Mouse (Mus musculus): ENCODE measurements around the gene Zeb2. TPM values are rescaled to one million over a fixed set of nuclear protein-coding genes. Genes with fewer than 3 reads are reported as not detected.

Zeb2 gene
- polyA plus RNA-seq, 1 experiment from 2014 or later = 49.0 TPM

DNA sequence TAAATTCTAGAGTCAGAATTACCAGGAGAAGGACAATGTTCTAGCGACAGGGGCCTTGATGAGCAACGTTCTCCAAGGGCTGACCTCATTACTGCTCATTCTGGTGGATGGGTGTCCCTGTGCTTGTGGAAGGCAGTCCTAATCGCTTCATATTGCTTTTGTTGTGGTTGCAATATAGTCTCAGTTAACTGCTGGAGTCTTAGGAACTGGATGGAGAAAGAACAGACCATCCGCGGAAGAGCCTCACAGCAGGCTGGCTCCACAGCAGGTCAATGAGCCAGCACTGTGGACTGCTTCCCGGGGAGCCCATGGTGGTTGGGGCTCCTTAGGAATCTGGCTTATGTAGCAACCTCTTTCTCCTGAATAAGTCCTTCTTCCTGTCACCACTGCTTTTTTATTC lies 12.4 kb upstream of the Zeb2 start:
- Histone ChIP-seq H3K36me3 (ENCODE audit: control insufficient read depth, insufficient read depth, low read length) (no peaks in the 10 kb centered on the region), H3K27me3 (replicated peaks; ENCODE audit: control insufficient read depth, insufficient read depth, low read length) (no peaks in the 10 kb centered on the region), H3K4me3 (ENCODE audit: low read depth, low read length) (no peak overlapping the region), H3K9me3 (ENCODE audit: control insufficient read depth, low read length) (no peaks in the 10 kb centered on the region), H3K27ac (replicated peaks; ENCODE audit: low read depth, low read length) (no peak overlapping the region), H3K4me2 (ENCODE audit: low read depth, low read length) (no peak overlapping the region), H3K9ac (ENCODE audit: low read depth, low read length) (no peak overlapping the region), H3K4me1 (ENCODE audit: control insufficient read depth, insufficient read depth, low read length) (no peaks in the 10 kb centered on the region)
- WGBS = 53% methylated on average over 6 of the region's 6 CpGs
- DNase-seq (ENCODE audit: low spot score) = no peak
- no peak for ATAC-seq (ENCODE audit: low read depth)

DNA sequence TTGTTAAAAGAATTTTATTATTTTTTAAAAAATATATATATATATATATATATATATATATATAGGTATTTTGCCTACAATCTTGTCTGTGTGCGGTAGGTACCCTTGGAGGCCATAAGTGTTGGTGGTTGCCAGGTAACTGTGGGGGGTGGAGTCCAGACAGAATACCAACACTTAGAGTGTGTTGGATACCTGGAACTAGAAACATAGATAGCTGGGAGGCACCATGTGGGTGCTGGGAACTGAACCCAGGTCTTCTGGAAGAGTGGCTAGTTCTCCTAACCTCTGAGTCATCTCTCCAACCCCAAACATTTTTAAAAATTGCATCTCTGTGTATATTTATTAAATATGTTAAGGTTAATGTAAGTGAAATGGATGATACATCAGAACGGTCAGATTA lies 11.5 kb upstream of the Zeb2 start:
- Histone ChIP-seq H3K4me2 (ENCODE audit: low read depth, low read length) (no peak overlapping the region), H3K36me3 (ENCODE audit: control insufficient read depth, insufficient read depth, low read length) (no peaks in the 10 kb centered on the region), H3K27ac (replicated peaks; ENCODE audit: low read depth, low read length) (no peak overlapping the region), H3K27me3 (replicated peaks; ENCODE audit: control insufficient read depth, insufficient read depth, low read length) (no peaks in the 10 kb centered on the region), H3K9me3 (ENCODE audit: control insufficient read depth, low read length) (no peaks in the 10 kb centered on the region), H3K9ac (ENCODE audit: low read depth, low read length) (no peak overlapping the region), H3K4me3 (ENCODE audit: low read depth, low read length) (no peak overlapping the region), H3K4me1 (ENCODE audit: control insufficient read depth, insufficient read depth, low read length) (no peaks in the 10 kb centered on the region)
- WGBS = 93% methylated on average over 2 of the region's 2 CpGs
- DNase-seq (ENCODE audit: low spot score) (no peak), ATAC-seq (ENCODE audit: low read depth) (no peak)

DNA sequence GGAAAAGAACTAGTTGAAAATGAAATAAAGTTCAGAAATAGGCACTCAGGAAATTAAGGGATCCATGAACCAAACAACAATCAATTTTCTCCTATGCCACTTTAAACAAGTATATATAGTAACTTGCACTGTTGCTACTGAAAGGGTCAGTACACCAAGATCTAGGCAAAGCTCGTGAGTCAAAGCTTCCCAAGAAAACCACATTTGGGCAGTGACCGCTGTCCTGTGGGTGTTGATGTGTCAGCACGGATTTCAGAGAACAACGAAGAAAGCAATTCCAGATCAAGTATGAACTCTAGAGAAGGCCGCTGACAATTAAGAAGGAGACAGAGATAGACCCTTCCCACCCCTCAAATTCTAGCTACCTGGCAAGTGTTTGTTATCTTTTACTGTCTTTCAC lies 9.2 kb upstream of the Zeb2 start:
- peaks cover 5% of the 10 kb centered on the region; the same call in 1 of the 2 replicates for H3K9me3 ChIP-seq (ENCODE audit: control insufficient read depth, low read length)
- no peaks in the 10 kb centered on the region for H3K27me3 ChIP-seq (replicated peaks; ENCODE audit: control insufficient read depth, insufficient read depth, low read length)
- no peaks in the 10 kb centered on the region for H3K4me1 ChIP-seq (ENCODE audit: control insufficient read depth, insufficient read depth, low read length)
- DNase-seq (ENCODE audit: low spot score) (no peak), ATAC-seq (ENCODE audit: low read depth) (no peak)
- H3K27ac ChIP-seq (replicated peaks; ENCODE audit: low read depth, low read length) = no peak overlapping the region
- no peak overlapping the region for H3K4me3 ChIP-seq (ENCODE audit: low read depth, low read length)
- H3K9ac ChIP-seq (ENCODE audit: low read depth, low read length) = no peak overlapping the region
- no peaks in the 10 kb centered on the region for H3K36me3 ChIP-seq (ENCODE audit: control insufficient read depth, insufficient read depth, low read length)
- no peak overlapping the region for H3K4me2 ChIP-seq (ENCODE audit: low read depth, low read length)
- WGBS = 96% methylated on average over 5 of the region's 5 CpGs

DNA sequence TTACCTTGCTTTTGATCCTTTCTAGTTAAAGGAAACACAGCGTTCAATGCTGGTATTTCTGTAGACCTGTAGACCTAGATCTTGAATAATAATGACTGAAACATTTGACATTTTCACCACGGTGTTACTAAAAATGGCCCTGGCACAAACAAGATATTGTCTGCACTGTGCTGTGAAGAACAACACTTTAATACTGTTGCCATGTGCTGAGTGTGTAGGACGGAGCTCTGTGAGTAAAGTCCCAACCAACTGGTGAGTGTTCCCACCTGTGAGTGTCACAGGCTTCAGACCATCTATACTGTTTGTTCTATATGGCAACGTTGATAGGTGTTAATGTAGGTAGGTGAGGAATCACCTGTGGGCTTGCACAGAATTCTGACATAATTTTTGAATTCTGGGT lies 8.0 kb upstream of the Zeb2 start:
- H3K27ac ChIP-seq (replicated peaks; ENCODE audit: low read depth, low read length) = no peak overlapping the region
- ATAC-seq (ENCODE audit: low read depth) (no peak), DNase-seq (ENCODE audit: low spot score) (no peak)
- peaks cover 5% of the 10 kb centered on the region; the same call in 1 of the 2 replicates for H3K9me3 ChIP-seq (ENCODE audit: control insufficient read depth, low read length)
- WGBS = 78% methylated on average over 4 of the region's 4 CpGs
- H3K4me1 ChIP-seq (ENCODE audit: control insufficient read depth, insufficient read depth, low read length) = no peaks in the 10 kb centered on the region
- H3K4me3 ChIP-seq (ENCODE audit: low read depth, low read length) = no peak overlapping the region
- H3K27me3 ChIP-seq (replicated peaks; ENCODE audit: control insufficient read depth, insufficient read depth, low read length) = no peaks in the 10 kb centered on the region
- H3K4me2 ChIP-seq (ENCODE audit: low read depth, low read length) = no peak overlapping the region
- H3K36me3 ChIP-seq (ENCODE audit: control insufficient read depth, insufficient read depth, low read length) = no peaks in the 10 kb centered on the region
- H3K9ac ChIP-seq (ENCODE audit: low read depth, low read length) = no peak overlapping the region

DNA sequence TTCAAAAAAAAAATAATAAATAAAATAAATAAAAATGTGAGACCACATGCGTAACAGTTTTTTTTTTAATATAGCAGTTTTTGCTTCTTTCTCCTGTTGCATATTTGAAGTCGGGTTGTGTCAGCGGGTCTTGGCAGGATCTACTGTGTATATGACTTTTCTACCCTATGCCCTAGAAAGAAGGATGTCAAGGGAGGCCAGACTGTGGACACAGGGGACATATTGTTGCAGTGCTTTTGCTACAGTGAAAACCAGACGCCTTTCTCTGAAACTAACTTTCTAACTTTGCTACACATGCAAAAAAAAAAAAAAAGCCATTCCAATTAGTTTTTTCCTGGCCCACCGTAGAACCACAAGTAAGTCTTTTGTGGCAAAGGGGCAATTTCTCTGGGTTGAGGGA lies 6.3 kb upstream of the Zeb2 start:
- WGBS = 70% methylated on average over 5 of the region's 5 CpGs

DNA sequence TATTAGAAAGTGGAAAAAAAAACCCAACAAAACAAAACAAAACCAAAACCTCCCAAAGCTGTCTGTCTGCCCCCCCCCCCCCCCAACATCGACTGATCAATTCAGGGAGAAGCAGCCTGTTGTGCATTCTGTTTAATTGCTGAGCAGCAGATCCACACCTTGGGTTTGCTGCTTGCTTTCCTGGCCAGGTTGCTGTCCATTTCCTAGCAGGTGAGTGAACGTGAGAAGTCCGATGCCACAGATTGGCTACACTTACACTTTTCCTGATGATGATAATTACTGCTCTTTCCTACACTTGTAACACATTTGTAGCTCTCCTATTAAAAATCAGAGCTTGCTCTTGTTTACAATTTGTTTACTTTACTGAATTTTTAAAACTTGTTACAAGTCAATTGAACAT lies 926 bp upstream of the Zeb2 start:
- no peak for DNase-seq (ENCODE audit: low spot score)
- Histone ChIP-seq H3K9ac (ENCODE audit: low read depth, low read length) (no peak overlapping the region), H3K4me3 (ENCODE audit: low read depth, low read length) (no peak overlapping the region), H3K4me2 (ENCODE audit: low read depth, low read length) (peak overlapping the region; percentile 38), H3K36me3 (ENCODE audit: control insufficient read depth, insufficient read depth, low read length) (no peaks in the 10 kb centered on the region), H3K27ac (replicated peaks; ENCODE audit: low read depth, low read length) (no peak overlapping the region), H3K4me1 (ENCODE audit: control insufficient read depth, insufficient read depth, low read length) (peaks cover 3% of the 10 kb centered on the region), H3K27me3 (replicated peaks; ENCODE audit: control insufficient read depth, insufficient read depth, low read length) (peaks cover 11% of the 10 kb centered on the region), H3K9me3 (ENCODE audit: control insufficient read depth, low read length) (peaks cover 5% of the 10 kb centered on the region; the same call in 1 of the 2 replicates)
- WGBS = 38% methylated on average over 3 of the region's 3 CpGs
- no peak for ATAC-seq (ENCODE audit: low read depth)

More for the DNA sequence above, 6.3 kb upstream of the Zeb2 start:
- H3K4me1 ChIP-seq (ENCODE audit: control insufficient read depth, insufficient read depth, low read length) = no peaks in the 10 kb centered on the region
- H3K27me3 ChIP-seq (replicated peaks; ENCODE audit: control insufficient read depth, insufficient read depth, low read length) = no peaks in the 10 kb centered on the region
- H3K4me3 ChIP-seq (ENCODE audit: low read depth, low read length) = no peak overlapping the region
- H3K36me3 ChIP-seq (ENCODE audit: control insufficient read depth, insufficient read depth, low read length) = no peaks in the 10 kb centered on the region
- no peak overlapping the region for H3K9ac ChIP-seq (ENCODE audit: low read depth, low read length)
- no peak for DNase-seq (ENCODE audit: low spot score)
- ATAC-seq (ENCODE audit: low read depth) = no peak
- peaks cover 5% of the 10 kb centered on the region; the same call in 1 of the 2 replicates for H3K9me3 ChIP-seq (ENCODE audit: control insufficient read depth, low read length)
- no peak overlapping the region for H3K4me2 ChIP-seq (ENCODE audit: low read depth, low read length)
- H3K27ac ChIP-seq (replicated peaks; ENCODE audit: low read depth, low read length) = no peak overlapping the region

DNA sequence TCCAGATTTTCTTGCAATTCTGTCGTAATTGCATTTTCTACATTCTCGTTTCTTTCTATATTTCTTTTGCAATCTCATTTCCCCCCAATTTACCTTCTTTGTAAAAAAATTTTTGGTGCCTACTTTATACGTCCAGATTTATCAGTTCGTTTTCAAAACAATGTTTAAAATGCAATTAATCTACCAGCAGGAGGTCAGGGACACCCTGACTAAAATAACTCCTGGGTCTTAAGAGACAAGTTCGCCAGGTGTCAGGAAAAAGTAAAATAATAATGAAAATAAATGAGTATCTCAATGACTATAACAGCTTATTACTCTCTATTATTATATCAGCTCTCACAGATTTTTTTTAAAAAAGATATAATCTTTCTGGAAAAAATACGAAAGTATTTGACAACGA lies 397 bp upstream of the Zeb2 start:
- WGBS = 23% methylated on average over 7 of the region's 7 CpGs
- peak overlapping the region; percentile 62 for H3K4me3 ChIP-seq (ENCODE audit: low read depth, low read length)
- ATAC-seq (ENCODE audit: low read depth) (no peak), DNase-seq (ENCODE audit: low spot score) (no peak)
- H3K27ac ChIP-seq (replicated peaks; ENCODE audit: low read depth, low read length) = peak overlapping the region; percentile 91
- H3K9me3 ChIP-seq (ENCODE audit: control insufficient read depth, low read length) = peaks cover 5% of the 10 kb centered on the region; the same call in 1 of the 2 replicates
- peak overlapping the region; percentile 75 for H3K4me2 ChIP-seq (ENCODE audit: low read depth, low read length)
- H3K27me3 ChIP-seq (replicated peaks; ENCODE audit: control insufficient read depth, insufficient read depth, low read length) = peaks cover 11% of the 10 kb centered on the region
- H3K9ac ChIP-seq (ENCODE audit: low read depth, low read length) = peak overlapping the region; percentile 69
- H3K36me3 ChIP-seq (ENCODE audit: control insufficient read depth, insufficient read depth, low read length) = no peaks in the 10 kb centered on the region
- peaks cover 3% of the 10 kb centered on the region for H3K4me1 ChIP-seq (ENCODE audit: control insufficient read depth, insufficient read depth, low read length)

DNA sequence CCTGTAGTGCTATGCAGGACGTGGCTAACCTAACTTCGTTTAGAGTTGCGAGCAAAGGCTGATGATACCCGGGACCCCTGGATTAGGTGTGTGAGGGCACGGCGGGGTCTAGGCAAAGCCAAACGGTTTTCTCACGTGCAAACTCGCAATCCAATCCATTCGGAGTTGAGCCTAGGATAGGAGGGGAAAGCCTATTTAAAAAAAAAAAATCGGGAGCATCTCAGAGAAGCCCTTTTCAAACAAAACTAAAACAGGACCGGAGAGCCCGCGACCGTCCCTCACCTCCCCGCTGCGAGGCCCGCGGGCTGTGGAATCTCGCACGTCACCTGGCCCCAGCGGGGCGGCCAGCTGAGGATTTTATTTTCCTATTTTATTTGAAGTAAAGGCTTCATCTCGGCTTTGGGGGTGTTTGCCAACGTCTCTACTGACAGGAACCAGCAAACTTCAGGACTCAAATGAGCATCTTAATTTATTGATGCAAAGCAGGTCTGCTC lies 617 bp downstream of the Zeb2 start:
- peaks cover 3% of the 10 kb centered on the region for H3K4me1 ChIP-seq (ENCODE audit: control insufficient read depth, insufficient read depth, low read length)
- peaks cover 11% of the 10 kb centered on the region for H3K27me3 ChIP-seq (replicated peaks; ENCODE audit: control insufficient read depth, insufficient read depth, low read length)
- under 1% methylated on average over 25 of the region's 25 CpGs for WGBS
- H3K27ac ChIP-seq (replicated peaks; ENCODE audit: low read depth, low read length) = peak overlapping the region; percentile 91
- peak overlapping the region; percentile 69 for H3K9ac ChIP-seq (ENCODE audit: low read depth, low read length)
- DNase-seq (ENCODE audit: low spot score) = peak; percentile 45
- no peaks in the 10 kb centered on the region for H3K36me3 ChIP-seq (ENCODE audit: control insufficient read depth, insufficient read depth, low read length)
- ATAC-seq (ENCODE audit: low read depth) = no peak
- peak overlapping the region; percentile 62 for H3K4me3 ChIP-seq (ENCODE audit: low read depth, low read length)
- H3K4me2 ChIP-seq (ENCODE audit: low read depth, low read length) = peak overlapping the region; percentile 75
- peaks cover 2% of the 10 kb centered on the region; the same call in 1 of the 2 replicates for H3K9me3 ChIP-seq (ENCODE audit: control insufficient read depth, low read length)

DNA sequence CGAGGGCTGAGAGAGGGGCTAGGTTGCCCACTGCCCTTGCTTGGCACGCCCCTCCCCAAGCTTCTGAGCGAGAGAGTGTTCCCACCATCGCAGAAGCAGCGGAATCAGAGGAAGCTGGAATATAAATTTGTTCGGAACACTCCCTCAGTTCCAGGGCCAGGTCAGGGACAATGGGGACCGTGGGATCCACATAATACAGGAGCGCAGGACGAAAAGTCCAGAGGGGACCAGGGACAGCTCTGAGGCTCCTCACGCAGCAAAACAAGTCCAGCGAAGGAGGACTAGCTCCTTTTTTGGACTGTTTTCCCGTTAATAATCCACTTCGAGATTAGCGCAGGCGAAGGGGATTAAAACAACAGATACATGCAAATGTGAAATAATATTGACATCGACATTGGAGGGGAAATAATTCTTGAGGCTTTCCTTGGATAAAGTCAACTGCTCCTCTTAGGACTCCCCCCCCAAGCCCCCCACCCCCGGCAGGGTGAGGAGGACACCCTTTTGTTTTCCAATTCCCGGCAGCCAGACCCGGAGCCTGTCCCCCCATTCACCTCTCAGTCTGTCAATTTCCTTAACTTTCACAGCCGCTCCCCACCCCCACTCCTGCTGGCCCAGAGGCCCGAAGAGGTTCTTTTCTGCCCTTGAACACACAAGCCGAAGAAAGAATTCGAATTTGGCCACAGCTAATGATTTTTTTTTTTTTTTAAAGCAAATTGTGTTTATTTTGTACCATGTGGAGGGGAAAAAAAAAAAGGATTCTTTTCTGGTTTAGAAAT lies 1.3 kb downstream of the Zeb2 start:
- DNase-seq (ENCODE audit: low spot score) (peak; percentile 75), ATAC-seq (ENCODE audit: low read depth) (no peak)
- WGBS = under 1% methylated on average over 23 of the region's 23 CpGs
- peaks cover 11% of the 10 kb centered on the region for H3K27me3 ChIP-seq (replicated peaks; ENCODE audit: control insufficient read depth, insufficient read depth, low read length)
- H3K27ac ChIP-seq (replicated peaks; ENCODE audit: low read depth, low read length) = peak overlapping the region; percentile 91
- peak overlapping the region; percentile 69 for H3K9ac ChIP-seq (ENCODE audit: low read depth, low read length)
- no peaks in the 10 kb centered on the region for H3K36me3 ChIP-seq (ENCODE audit: control insufficient read depth, insufficient read depth, low read length)
- no peaks in the 10 kb centered on the region for H3K9me3 ChIP-seq (ENCODE audit: control insufficient read depth, low read length)
- peaks cover 3% of the 10 kb centered on the region for H3K4me1 ChIP-seq (ENCODE audit: control insufficient read depth, insufficient read depth, low read length)
- H3K4me2 ChIP-seq (ENCODE audit: low read depth, low read length) = peak overlapping the region; percentile 75
- peak overlapping the region; percentile 62 for H3K4me3 ChIP-seq (ENCODE audit: low read depth, low read length)
